Mouse (Mus musculus): ENCODE measurements around the gene Zbtb26.
A peak's percentile ranks its signal among the peaks of the same experiment; 100 is the strongest.

The Zbtb26 gene

DNA sequence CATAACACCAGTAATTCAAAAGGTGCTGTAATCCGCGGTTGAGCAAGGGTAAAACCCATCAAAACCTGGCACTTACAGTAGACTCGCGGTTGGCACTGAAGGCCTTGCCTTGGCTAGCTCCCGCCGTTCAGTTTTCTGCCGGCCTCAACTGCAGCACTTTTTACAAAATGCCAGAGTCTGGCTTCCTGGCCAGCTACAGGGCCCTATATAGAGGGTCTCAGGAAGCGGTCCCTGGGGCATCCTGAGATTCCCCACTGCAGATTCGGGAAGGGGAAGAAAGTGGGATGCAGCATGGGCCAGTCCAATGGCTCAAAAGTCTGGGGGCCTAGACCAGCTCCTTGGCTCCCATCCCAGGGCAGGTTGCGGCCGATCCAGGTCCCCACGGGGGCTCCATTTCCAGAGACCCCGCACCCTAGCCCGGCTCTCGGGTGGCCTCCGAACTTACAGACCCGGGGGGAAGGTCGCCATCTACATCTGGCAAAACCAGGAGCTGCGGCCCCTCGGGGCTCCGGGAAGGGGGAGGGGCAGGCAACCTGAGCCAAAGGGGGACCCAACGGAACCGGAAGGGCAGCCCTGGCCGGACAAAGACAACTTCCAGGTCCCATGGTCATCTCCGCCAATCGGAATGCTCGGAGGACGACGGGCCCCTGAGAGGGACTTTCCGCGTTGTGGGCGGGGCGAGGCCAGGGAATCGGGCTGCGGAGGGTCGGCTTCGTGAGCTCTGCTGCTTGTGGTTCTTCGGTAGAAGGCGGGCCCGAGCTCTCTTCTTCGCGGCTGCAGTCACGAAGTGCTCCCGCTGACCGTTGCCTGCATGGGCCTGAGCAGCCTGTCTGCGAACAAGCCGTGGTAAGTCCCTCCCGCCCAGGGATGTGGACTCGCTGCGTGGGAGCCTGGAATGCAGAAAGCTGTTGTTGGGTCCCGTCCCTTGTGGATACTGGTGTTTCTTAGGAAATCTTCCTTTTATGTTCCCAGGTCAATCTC, at the start of gene Zbtb26, which contains the start of the genes Zbtb6 and Rabgap1:
TSS of gene Zbtb26 (minus strand) at position 525 of the 981 bp plus-strand sequence.
TSS of gene Zbtb6 (minus strand) at position 561 of the 981 bp plus-strand sequence.
TSS of gene Rabgap1 (plus strand) at position 669 of the 981 bp plus-strand sequence.
- peak; percentile 93 for DNase-seq (ENCODE audit: low read depth)

DNA sequence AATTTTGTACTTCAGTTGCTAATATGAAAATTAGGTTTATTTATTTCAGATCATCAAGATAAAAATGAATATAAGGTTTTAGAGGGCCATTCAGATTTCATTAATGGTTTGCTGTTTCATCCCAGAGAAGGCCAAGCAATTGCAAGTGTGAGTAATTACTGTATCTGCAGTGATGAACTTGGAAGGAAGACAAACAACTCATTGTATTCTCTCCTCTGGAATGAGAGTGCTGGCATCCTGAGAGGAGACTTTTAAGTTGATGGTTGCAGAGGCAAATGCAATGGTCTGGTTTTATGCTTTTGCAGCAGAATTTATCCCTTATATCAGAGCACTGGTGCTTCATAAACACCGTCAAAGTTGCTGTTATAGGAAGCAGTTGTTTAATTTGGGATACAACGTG, 46.0 kb upstream of the Zbtb26 start:
- no peak for DNase-seq (ENCODE audit: low read depth)

DNA sequence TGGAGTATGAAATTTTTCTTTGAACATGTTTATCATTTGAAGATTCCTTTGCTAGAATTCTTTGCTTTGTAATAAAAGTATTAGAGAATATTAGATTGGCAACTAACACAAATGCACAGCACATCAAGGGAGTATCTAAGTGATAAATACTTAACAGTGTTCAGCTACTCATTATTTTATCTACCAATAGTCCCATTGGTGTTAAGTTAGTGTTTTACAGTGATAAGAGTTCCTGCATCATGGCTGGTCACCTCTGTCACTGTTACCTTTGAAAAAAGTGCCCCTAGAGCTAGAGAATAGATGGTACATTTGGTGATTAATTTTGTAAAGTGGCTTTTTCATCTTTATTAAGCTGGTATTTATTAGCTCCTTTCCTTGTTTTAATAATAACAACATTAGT, 43.5 kb upstream of the Zbtb26 start:
- no peak for DNase-seq (ENCODE audit: low read depth)

DNA sequence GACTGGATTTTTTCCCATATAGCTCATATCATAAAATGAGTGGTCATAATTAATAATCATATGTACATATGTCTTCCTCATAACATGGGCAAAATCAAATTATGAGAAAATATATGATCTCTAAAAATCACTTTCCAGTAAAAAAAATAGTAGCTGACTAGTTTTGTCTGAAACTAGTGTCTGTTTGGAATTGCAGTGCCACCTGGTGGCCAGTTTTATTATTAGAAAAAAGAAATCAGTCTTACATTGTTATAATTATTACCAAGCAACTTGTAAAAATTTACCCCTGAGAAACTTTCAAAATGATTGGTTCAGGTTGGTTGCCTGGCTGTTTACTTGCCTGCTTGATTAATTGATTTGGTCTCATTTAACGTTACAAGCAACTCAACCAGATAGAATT, 42.4 kb upstream of the Zbtb26 start:
- DNase-seq (ENCODE audit: low read depth): peak; percentile 47

DNA sequence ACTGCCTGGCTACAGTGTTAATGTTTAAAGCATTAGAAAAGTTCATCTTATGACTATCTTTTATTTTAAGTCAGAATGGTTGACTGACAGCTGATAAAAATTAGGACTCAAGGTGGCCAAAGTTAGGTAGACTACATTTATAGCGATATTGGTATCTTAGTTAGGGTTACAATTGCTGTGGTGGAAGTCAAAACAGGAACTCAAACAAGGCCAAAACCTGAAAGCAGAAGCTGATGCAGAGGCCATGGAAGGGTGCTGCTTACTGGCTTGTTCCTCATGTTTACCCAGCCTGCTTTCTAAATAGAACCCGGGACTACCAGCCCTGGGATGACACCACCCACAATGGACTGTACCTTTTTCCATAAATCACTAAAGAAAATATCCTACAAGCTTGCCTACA, 41.2 kb upstream of the Zbtb26 start:
- DNase-seq (ENCODE audit: low read depth): no peak

DNA sequence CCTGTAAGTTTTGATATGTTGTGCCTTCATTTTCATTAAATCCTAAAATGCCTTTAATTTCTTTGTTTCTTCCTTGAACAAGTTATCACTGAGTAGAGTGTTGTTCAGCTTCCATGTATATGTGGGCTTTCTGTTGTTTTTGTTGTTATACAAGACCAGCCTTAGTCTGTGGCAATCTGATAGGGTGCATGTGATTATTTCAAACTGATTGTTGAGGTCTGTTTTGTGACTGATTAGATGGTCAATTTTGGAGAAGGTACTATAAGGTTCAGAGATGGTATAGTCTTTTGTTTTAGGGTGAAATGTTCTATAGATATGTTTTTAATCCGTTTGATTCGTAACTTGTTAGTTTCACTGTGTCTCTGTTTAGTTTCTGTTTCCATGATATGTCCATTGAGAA, 37.1 kb upstream of the Zbtb26 start:
- no peak for DNase-seq (ENCODE audit: low read depth)

DNA sequence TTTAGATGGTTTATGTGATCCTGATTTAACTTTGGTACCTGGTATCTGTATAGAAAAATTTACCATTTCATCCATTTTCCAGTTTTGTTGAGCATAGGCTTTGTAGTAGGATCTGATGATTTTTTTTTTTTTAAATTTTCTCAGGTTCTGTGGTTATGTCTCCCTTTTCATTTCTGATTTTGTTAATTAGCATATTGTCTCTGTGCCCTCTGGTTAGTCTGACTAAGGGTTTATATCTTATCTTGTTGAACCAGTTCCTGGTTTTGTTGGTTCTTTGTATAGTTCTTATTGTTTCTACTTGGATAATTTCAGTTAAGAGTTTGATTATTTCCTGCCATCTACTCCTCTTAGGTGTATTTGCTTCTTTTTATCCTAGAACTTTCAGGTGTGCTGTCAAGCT, 36.6 kb upstream of the Zbtb26 start:
- DNase-seq (ENCODE audit: low read depth): no peak

DNA sequence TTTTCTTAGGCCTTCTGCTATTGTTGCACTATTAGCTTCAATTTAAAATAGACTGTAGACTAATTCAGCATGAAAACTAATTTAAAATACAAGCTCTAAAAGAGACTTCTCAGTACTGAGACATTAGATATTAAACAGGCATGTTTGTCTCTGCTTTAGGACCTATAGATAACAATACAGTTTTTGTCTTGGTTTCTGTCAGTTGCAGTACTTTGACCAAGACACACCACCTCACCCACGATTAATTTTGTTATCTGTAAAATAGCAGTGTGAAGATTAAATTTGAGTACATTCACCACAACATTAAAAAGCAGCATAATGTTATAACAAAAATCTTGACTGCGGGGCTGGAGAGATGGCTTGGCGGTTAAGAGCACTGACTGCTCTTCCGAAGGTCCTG, 23.3 kb upstream of the Zbtb26 start:
- DNase-seq (ENCODE audit: low read depth): no peak

DNA sequence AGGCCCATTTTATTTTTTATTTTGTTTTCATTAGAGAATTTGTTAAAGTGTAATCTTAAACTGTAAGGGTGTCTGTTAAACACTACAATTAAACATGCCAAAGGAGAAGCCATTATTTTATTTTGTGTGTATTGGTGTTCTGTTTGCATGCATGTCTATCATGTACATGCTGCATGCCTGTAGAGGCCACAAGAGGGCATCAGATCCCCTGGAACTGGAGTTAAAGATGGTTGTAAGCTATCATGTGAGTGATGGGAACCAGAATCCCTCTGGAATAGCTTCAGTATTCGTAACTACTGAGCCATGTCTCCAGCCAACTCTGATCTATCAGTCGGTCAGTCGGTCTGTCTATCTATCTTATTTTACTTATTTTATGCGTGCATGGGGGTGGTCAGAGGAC, 17.8 kb upstream of the Zbtb26 start:
- no peak for DNase-seq (ENCODE audit: low read depth)

DNA sequence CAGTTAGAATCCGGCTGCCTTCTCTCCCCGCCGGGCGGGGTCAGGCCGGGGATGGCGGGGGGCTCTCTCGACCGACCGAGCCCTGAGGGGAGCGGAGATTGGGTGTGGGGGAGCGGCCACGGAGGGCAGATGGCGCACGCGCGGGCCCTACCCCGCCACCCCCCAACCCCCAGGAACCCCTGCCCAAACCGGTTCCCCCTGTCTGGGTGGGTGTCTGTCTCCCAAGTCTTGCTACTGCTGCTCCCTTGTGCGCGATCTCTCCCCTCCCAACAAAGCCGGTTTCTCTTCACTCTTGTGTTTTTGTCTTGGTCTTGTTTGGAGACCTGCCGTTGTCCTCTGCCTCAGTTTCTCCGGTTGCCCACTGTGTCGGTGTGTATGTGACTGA, 9.4 kb upstream of the Zbtb26 start:
- DNase-seq (ENCODE audit: low read depth): no peak

DNA sequence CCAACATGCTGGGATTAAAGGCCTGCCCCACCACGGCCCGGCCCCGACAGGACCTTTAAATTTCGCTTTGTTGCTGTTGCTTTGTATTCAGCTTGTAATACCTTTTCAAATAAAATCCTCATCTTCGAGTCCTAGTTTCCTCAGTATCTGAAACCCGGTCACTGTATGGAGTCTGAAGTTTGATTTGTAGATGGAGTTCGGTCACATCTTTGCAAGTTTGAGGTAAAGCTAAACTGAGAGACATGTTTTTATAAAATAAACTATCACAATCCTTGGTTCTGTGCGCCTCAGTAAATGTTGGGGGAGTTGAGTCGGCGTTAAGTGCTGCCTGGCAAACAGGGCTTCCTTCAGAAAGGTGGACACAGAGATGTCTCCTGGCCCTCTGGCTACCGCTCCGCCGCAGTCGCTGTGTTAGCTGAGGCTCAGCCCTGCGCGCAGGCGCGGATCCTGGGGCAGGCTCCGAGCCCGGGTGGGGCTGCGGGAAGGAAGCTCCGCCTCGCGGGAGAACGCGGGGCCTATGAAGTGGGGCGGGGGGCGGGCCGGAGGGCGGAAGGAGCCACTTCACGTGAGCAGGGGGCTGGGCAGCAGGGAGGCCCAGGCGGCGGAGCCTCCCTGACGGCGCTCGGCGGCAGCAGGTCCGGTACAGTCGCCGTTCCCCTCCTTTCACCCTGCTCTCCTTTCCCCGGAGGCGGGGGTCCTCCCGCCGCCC, 8.9 kb upstream of the Zbtb26 start:
- DNase-seq (ENCODE audit: low read depth): peak; percentile 89

DNA sequence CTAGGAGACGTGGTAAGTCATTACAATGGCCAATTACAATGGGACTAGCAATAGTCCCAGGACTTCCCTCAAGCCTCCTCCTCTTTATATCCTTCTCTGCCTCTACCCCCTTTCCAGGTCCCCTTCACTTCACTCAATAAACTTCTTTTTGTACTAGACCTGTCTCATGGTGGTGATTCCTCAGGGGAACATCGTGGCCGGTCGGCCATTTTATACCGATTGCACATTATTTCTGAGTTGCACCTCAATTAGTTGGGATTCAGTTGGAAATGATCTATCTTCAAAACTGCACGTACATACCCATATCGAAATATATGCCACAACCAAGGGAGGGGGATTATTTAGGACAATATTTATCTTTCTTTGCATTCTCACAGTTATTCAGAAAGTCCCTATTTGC, 11.3 kb downstream of the Zbtb26 start:
- no peak for DNase-seq (ENCODE audit: low read depth)

DNA sequence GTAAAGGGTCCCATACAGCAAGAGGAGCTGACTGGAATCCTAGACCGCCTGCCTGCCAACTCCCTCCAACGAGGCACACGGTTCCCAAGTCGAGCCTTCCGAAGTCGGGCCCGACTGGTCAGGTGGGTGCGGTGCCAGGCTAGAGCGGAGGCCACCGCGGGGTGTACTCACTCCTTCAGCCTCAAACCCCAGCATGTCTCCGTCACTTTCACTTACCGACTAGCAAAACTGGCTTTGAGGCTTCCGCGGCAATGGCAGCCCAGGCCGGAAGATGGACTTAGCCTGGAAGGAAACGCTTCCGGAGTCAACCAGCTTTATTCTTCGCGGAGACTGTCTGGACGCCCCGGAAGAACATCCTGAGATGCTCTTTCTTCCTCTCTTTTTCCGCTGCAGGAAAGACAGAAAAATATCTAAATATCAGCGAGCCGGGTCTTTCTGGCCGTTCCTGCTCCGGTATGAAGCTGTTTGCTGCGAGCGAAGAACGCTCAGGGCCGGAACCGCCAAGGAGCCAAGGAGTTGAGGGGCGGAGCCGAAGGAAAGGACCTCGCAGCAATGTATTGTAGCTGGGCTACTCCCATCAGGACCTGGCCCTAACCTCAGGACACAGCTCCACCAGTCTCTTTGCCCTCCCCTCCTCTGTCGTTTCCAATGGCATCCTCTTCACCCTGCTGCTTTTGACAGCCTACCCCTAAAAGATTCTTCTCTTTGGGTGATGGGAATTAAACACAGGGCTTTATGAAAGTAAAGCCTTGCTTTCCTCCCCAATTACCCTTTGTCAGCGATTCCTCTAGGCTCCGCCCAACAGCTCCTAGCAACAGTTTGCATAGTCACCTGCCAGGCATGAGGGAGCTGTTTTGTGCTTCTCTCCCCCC, 12.1 kb downstream of the Zbtb26 start:
- DNase-seq (ENCODE audit: low read depth): peak; percentile 74

DNA sequence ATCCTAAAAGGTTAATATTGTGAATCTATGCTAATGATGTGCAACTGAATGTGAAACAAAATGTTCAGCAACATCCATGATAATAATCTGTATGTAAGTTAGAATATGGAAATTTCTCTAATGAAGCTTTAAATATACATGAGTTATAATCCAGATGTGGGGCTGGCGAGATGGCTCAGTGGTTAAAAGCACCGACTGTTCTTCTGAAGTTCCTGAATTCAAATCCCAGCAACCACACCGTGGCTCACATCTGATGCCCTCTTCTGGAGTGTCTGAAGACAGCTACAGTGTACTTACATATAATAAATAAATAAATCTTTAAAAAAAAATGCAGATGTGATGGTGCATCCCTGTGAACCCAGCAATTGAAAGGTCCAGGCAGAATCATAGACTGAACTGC, 19.3 kb downstream of the Zbtb26 start:
- no peak for DNase-seq (ENCODE audit: low read depth)

DNA sequence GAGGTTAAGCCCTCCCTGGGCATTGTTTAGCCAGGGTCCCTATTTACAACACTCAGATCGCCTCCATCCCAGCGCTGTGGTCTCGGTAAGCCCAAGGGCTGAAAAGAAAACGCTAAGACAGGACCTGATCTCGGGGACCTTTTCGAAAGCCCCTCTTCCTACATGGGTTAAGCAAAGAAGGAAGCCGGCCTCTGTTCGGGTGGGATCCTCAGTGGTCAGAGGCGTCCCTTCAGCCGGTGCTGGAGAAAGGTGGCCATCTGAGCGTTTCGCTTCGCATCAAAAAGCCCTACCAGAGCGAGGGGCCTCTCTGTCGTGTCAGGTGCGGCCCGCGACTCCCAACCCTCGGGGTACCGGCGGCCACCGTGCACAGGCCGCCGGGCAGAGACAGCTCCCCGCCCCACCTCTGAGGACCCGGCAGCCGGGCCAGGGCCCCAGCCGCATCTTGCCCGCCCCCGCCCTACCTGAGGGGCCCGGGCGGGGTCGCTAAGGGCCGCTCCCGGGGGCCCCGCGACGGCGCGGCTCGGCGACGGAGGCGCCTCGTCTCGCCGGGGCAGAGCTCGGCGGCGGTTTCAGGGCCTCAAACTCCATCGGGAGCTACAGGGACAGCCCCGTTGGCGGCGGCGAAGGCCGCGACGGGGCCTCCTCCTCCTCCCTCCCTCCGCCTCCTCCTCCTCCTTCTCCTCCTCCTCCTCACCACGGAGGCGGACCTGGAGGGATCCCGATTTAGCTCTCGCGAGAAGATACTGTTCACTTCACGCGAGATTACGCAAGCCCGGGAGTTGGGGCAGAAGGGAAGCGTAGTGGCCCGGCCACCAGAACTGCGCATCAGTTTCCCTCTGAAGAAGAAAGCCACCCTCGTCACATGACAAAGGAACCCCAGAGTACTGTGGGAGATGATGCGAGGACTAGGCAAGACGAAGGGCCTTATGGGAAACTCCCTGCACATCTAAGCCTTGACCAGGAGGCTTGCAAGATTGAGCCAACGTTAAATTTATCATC, 20.3 kb downstream of the Zbtb26 start, which contains the start of gene Rc3h2:
TSS of gene Rc3h2 (minus strand) at position 598 of the 999 bp plus-strand sequence.
- peak; percentile 96 for DNase-seq (ENCODE audit: low read depth)

DNA sequence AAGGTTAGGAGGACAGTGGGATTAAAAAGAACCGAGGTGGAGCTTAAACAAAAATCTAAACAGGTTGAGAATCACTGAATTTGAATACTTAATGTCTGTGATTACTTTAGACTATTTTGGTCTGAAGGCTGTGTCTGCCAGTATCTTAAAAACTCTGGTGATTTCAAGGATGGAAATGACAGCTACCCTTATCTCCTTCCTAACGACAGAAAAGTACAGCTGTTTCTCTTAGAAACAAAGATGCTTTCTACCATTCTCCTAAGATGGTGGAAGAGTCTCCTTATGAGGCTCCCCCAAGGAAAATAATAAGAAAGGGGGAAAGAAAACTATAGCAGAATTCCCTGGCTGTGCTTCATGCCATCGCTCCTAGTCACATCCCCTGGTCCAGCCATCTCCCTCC, 21.0 kb downstream of the Zbtb26 start:
- no peak for DNase-seq (ENCODE audit: low read depth)

DNA sequence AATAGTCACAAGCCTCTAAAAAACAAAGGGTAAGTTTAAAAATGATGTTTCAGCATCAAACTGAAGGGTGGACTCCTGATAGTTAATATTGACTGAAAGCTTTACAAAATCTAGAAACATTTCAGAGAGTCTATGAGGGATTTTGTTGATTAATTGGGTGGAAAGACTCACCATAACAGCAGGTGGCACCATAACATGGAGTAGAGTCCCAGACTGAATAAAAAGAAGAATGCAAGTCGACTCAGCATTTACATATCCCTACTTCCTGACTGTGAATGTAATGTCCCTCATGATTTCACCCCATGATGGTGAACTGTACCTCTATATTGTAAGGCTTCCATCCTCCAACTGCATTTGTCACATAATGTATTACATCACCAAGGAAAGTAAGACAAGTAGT, 47.4 kb downstream of the Zbtb26 start:
- no peak for DNase-seq (ENCODE audit: low read depth)

DNA sequence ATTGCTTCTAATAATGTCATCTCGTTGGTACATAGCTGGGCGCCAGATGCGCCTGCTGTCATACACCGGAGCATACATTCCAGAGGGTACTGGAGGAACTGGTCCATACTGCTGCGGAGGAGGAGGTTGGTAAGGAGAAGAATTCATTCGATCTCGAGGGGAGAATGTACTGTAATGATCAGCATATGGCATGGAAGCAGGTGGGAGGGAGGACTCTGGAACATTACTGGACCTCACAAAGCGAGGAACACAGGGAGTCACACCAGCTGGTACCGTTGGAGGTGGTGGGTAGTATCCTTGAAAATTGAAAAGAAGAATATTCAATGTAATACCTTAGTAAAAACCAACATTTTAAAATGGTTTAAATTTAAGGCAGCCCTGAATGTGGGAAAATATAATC, 60.0 kb downstream of the Zbtb26 start:
- DNase-seq (ENCODE audit: low read depth): no peak

All from c-Kit-positive CD71-negative TER-119-negative erythroid progenitor cells, embryonic 14.5 days (primary cell).